Mouse (Mus musculus) effector memory CD4-positive, alpha-beta T cell, adult 7 months (primary cell): Measurements from ENCODE around the gene Sars2. TPM values are rescaled to one million over a fixed set of nuclear protein-coding genes. Genes with fewer than 3 reads are reported as not detected.

Experiments used
- polyA plus RNA-seq: library from polyadenylated mRNA; unstranded; fragments of 100-300 nt; shearing (Covaris generic); gene quantifications from one replicate; pipeline ENCODE4 v1.2.1, GENCODE M21; 2017

The Sars2 gene
- polyA plus RNA-seq: 19.0 TPM

GRCm38 (mm10) chr7:28741709-28742438 lies at the start of gene Sars2, which contains the start of gene Mrps12:
Gene Sars2, plus strand, starts transcription at chr7:28741992.
Gene Mrps12, minus strand, starts transcription at chr7:28741820.

GRCm38 (mm10) chr7:28692545-28693320 lies 49.1 kb upstream of the Sars2 start, which contains the start of gene Fbxo27:
Gene Fbxo27, plus strand, starts transcription at chr7:28692849.

GRCm38 (mm10) chr7:28716590-28717281 lies 25.1 kb upstream of the Sars2 start, which contains the start of gene Fbxo17:
Gene Fbxo17, plus strand, starts transcription at chr7:28716804.

GRCm38 (mm10) chr7:28756079-28756478 lies 14.3 kb downstream of the Sars2 start, which contains the start of gene Ccer2:
Gene Ccer2, plus strand, starts transcription at chr7:28756174.

GRCm38 (mm10) chr7:28766173-28766879 lies 24.5 kb downstream of the Sars2 start, which contains the start of gene Sirt2:
Gene Sirt2, plus strand, starts transcription at chr7:28766735.

GRCm38 (mm10) chr7:28767462-28767965 lies 25.7 kb downstream of the Sars2 start, which contains the start of gene Nfkbib:
Gene Nfkbib, minus strand, starts transcription at chr7:28767512.

GRCm38 (mm10) chr7:28788307-28789195 lies 46.8 kb downstream of the Sars2 start, which contains the start of gene Rinl:
Gene Rinl, plus strand, starts transcription at chr7:28788969.

Other genes with a start within 250 kb of the Sars2 start
- not detected for gene Ifnl2, start 231.5 kb upstream of the Sars2 start, polyA plus RNA-seq
- not detected for gene Ifnl3, start 219.2 kb upstream of the Sars2 start, polyA plus RNA-seq
- not detected for gene Sycn, start 201.1 kb upstream of the Sars2 start, polyA plus RNA-seq
- gene Nccrp1, start 194.7 kb upstream of the Sars2 start, polyA plus RNA-seq: 4.0 TPM
- 72.4 TPM for gene Samd4b, start 143.8 kb upstream of the Sars2 start, polyA plus RNA-seq
- gene Pak4, start 143.8 kb upstream of the Sars2 start, polyA plus RNA-seq: 9.0 TPM
- not detected for gene Acp7, start 110.7 kb upstream of the Sars2 start, polyA plus RNA-seq
- 1.7 TPM for gene Fbxo27, start 49.1 kb upstream of the Sars2 start, polyA plus RNA-seq
- gene Fbxo17, start 25.2 kb upstream of the Sars2 start, polyA plus RNA-seq: 8.7 TPM
- 47.4 TPM for gene Mrps12, start 172 bp upstream of the Sars2 start, polyA plus RNA-seq
- gene Ccer2, start 14.2 kb downstream of the Sars2 start, polyA plus RNA-seq: not detected
- gene Sirt2, start 24.7 kb downstream of the Sars2 start, polyA plus RNA-seq: 78.1 TPM
- 304 TPM for gene Nfkbib, start 25.5 kb downstream of the Sars2 start, polyA plus RNA-seq
- gene Rinl, start 47.0 kb downstream of the Sars2 start, polyA plus RNA-seq: 310 TPM
- gene Hnrnpl, start 66.5 kb downstream of the Sars2 start, polyA plus RNA-seq: 269 TPM
- gene Ech1, start 83.2 kb downstream of the Sars2 start, polyA plus RNA-seq: 157 TPM
- 22.2 TPM for gene Lgals4, start 91.9 kb downstream of the Sars2 start, polyA plus RNA-seq
- gene Lgals7, start 121.9 kb downstream of the Sars2 start, polyA plus RNA-seq: 2.3 TPM
- 0.17 TPM for gene Capn12, start 139.4 kb downstream of the Sars2 start, polyA plus RNA-seq
- 261 TPM for gene Actn4, start 220.3 kb downstream of the Sars2 start, polyA plus RNA-seq
- 289 TPM for gene Eif3k, start 239.9 kb downstream of the Sars2 start, polyA plus RNA-seq
- gene Map4k1, start 240.1 kb downstream of the Sars2 start, polyA plus RNA-seq: 128 TPM